Mouse (Mus musculus) cerebellum, postnatal 25 days (tissue): Measurements from ENCODE around the gene Rbm47.

ENCODE experiments used
- DNase-seq, 2 experiments: peaks; one replicate each; pipeline ENCODE4 v3.0.0; 2021; ENCODE audit warnings: mixed read lengths in 2 of 2

Gene Rbm47

GRCm38 (mm10) chr5:66062046-66062929 is 110.6 kb downstream of the Rbm47 start:
- DNase-seq: peak in 1 of 2 experiments; percentile 19

GRCm38 (mm10) chr5:66061667-66062045 is 111.3 kb downstream of the Rbm47 start:
- DNase-seq: no peak

GRCm38 (mm10) chr5:66058844-66059243 is 114.1 kb downstream of the Rbm47 start:
- DNase-seq: no peak

- no peak for DNase-seq
These were observed 116.2 kb downstream of the Rbm47 start for GRCm38 (mm10) chr5:66056680-66057079.

GRCm38 (mm10) chr5:66054394-66054793 is 118.5 kb downstream of the Rbm47 start:
- DNase-seq: no peak

GRCm38 (mm10) chr5:66052777-66053548 is 120.0 kb downstream of the Rbm47 start:
- no peak for DNase-seq

GRCm38 (mm10) chr5:66050841-66051240 is 122.1 kb downstream of the Rbm47 start:
- DNase-seq: no peak

- DNase-seq: no peak
These were observed 126.6 kb downstream of the Rbm47 start for GRCm38 (mm10) chr5:66046356-66046755.

- DNase-seq: no peak
These were observed 129.0 kb downstream of the Rbm47 start for GRCm38 (mm10) chr5:66043897-66044296.

- no peak for DNase-seq
These were observed 130.1 kb downstream of the Rbm47 start for GRCm38 (mm10) chr5:66042651-66043340.

- DNase-seq: no peak
These were observed 132.1 kb downstream of the Rbm47 start for GRCm38 (mm10) chr5:66040744-66041279.

GRCm38 (mm10) chr5:66039813-66040212 is 133.1 kb downstream of the Rbm47 start:
- DNase-seq: no peak

GRCm38 (mm10) chr5:66037066-66037465 is 135.9 kb downstream of the Rbm47 start:
- DNase-seq: no peak

GRCm38 (mm10) chr5:66036440-66037054 is 136.4 kb downstream of the Rbm47 start:
- no peak for DNase-seq

- no peak for DNase-seq
These were observed 138.3 kb downstream of the Rbm47 start for GRCm38 (mm10) chr5:66034375-66035195.

- no peak for DNase-seq
These were observed 140.1 kb downstream of the Rbm47 start for GRCm38 (mm10) chr5:66032826-66033225.

GRCm38 (mm10) chr5:66031699-66032098 is 141.2 kb downstream of the Rbm47 start:
- no peak for DNase-seq

GRCm38 (mm10) chr5:66028232-66028631 is 144.7 kb downstream of the Rbm47 start:
- no peak for DNase-seq

GRCm38 (mm10) chr5:66027206-66027605 is 145.7 kb downstream of the Rbm47 start:
- DNase-seq: no peak

GRCm38 (mm10) chr5:66026796-66027195 is 146.1 kb downstream of the Rbm47 start:
- no peak for DNase-seq

- DNase-seq: no peak
These were observed 157.4 kb downstream of the Rbm47 start for GRCm38 (mm10) chr5:66015449-66015961.
